In the genomic region with DNA sequence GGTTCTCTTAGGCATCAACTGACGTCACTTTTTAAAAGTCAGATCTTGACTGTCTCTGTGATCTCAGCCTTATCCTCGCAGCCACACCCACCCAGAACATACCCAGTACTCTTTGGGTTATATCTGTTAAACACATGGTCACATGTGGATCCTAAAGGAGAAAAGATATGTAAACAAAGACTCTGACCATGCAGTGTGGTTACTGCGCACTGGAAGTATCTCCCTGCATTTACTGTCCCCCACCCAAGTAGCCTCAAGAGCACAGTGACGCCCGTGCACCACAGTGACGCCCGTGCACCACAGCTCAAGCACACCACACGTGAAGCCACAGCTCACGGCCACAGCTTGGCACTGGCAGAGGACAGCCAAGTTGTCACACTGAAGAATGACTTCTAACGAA, we compare ENCODE assay signal across 16 mouse cellular contexts.
"Had no signal": no experiment of that assay in that cellular context is flagged by ENCODE, and none has a peak within 500 bp of the region (broad histone marks: within the 10 kb centered on the region; RNA-seq: fewer than 3 reads in every experiment).

No protein-coding gene starts in this region.

- H3K27ac ChIP-seq: kidney, postnatal 0 days; limb, embryonic 10.5 days; limb, embryonic 13.5 days; liver, embryonic 13.5 days; macrophage; stomach, embryonic 15.5 days had no signal

- H3K36me3 ChIP-seq: limb, embryonic 10.5 days; limb, embryonic 13.5 days; liver, embryonic 13.5 days; stomach, embryonic 15.5 days had no signal

- H3K4me3 ChIP-seq: layer of hippocampus, adult 2 months; limb, embryonic 10.5 days; limb, embryonic 13.5 days; liver, embryonic 13.5 days; stomach, embryonic 15.5 days had no signal

- H3K27me3 ChIP-seq: limb, embryonic 13.5 days; liver, embryonic 13.5 days; stomach, embryonic 15.5 days had no signal

- DNase-seq: kidney, adult 2 months; kidney, postnatal 25 days; liver, embryonic 13.5 days; lung, embryonic 14.5 days; midbrain, embryonic 14.5 days; right cerebral cortex, postnatal 4 days; thymus, adult 2 months; thymus, postnatal 14 days; thymus, postnatal 4 days had no signal

- ATAC-seq: lung, postnatal 0 days had no signal

- H3K4me1 ChIP-seq: limb, embryonic 10.5 days; liver, embryonic 13.5 days; stomach, embryonic 15.5 days had no signal

- H3K9me3 ChIP-seq: limb, embryonic 10.5 days; limb, embryonic 13.5 days; liver, embryonic 13.5 days; stomach, embryonic 15.5 days had no signal

- H3K9ac ChIP-seq: limb, embryonic 13.5 days; liver, embryonic 13.5 days; lung, embryonic 14.5 days; stomach, embryonic 15.5 days had no signal
